21 mouse cellular contexts compared by ENCODE assay signal in the genomic region with DNA sequence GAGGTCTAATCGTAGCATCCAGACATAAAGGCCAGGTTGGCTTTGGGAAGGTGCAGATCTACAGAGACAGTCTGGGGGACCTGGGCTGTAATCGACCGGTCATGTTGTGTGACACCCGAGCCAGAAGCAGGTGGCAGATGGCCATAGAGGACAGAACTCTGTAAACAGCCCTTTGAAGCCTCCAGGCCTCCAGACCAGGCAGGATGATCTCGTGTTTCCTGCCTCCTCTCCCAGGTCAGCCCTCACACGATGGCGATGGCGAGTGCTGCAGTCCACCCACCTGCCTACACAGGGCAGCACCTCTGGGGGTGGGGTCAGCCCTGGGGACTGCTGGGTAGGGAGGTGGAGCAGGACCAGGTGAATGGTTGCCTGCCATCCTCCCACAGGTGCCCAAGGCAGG.
DNase-seq lines count a peak whose midpoint lies in the region; ATAC-seq and TF ChIP-seq lines count a peak whose summit lies in the region.
"Had no signal": no experiment of that assay in that cellular context is flagged by ENCODE, and none has a peak within 500 bp of the region (broad histone marks: within the 10 kb centered on the region; RNA-seq: fewer than 3 reads in every experiment).

No protein-coding gene starts in this region.

- no peak overlapping the region for H3K4me2 ChIP-seq in intestine, embryonic 16.5 days (ENCODE audit: low read depth, low read length)
- no peak overlapping the region for H3K4me2 ChIP-seq in intestine, embryonic 15.5 days (replicated peaks)
- no peak overlapping the region for H3K4me2 ChIP-seq in liver, embryonic 12.5 days
- H3K4me2 ChIP-seq in liver, embryonic 15.5 days, result no peak overlapping the region
- H3K4me2 ChIP-seq: heart, embryonic 15.5 days; hindbrain, embryonic 14.5 days; limb, embryonic 15.5 days; stomach, embryonic 15.5 days had no signal

- 0 out of 2 replicates have a peak, but pooled peaks have one; percentile 22 for ATAC-seq in intestine, embryonic 16.5 days
- ATAC-seq in intestine, embryonic 15.5 days, result no peak
- ATAC-seq in liver, embryonic 12.5 days, result no peak
- peak; percentile 55 for ATAC-seq in liver, embryonic 15.5 days (ENCODE audit: insufficient read depth)

- no peak overlapping the region for H3K9ac ChIP-seq in intestine, embryonic 16.5 days (ENCODE audit: low read depth, low read length)
- H3K9ac ChIP-seq in intestine, embryonic 15.5 days, result no peak overlapping the region
- H3K9ac ChIP-seq in liver, adult 2 months (ENCODE audit: low read depth, low read length), result no peak overlapping the region
- no peak overlapping the region for H3K9ac ChIP-seq in liver, embryonic 12.5 days
- no peak overlapping the region for H3K9ac ChIP-seq in liver, embryonic 15.5 days
- H3K9ac ChIP-seq: heart, embryonic 15.5 days; hindbrain, embryonic 14.5 days; limb, embryonic 15.5 days; stomach, embryonic 15.5 days had no signal

- 42% methylated on average over 8 of the region's 8 CpGs for WGBS in intestine, embryonic 16.5 days
- WGBS in intestine, embryonic 15.5 days, result 38% methylated on average over 8 of the region's 8 CpGs
- 20% methylated on average over 8 of the region's 8 CpGs for WGBS in liver, adult 2 months
- WGBS in liver, embryonic 12.5 days (ENCODE audit: insufficient replicate concordance), result 45% methylated on average over 8 of the region's 8 CpGs
- 26% methylated on average over 8 of the region's 8 CpGs for WGBS in limb, embryonic 10.5 days
- 31% methylated on average over 8 of the region's 8 CpGs for WGBS in liver, embryonic 15.5 days (ENCODE audit: insufficient replicate concordance)
- WGBS in thymus, adult 2 months, result 79% methylated on average over 8 of the region's 8 CpGs

- TF ChIP-seq POLR2A in liver, adult 2 months (IDR thresholded peaks at IDR 0.05; ENCODE audit: extremely low read depth, insufficient read depth, low read length), result no peak
- TF ChIP-seq POLR2A in thymus, adult 2 months (IDR thresholded peaks at IDR 0.05; ENCODE audit: control insufficient read depth, extremely low read depth, insufficient read depth, low read length, poor library complexity), result no peak

- DNase-seq in liver, adult 2 months (ENCODE audit: extremely low read depth, low read depth, low spot score), result peak; percentile 87
- no peak for DNase-seq in limb, embryonic 10.5 days (ENCODE audit: low spot score)
- DNase-seq in spleen, adult 18-20 months, result no peak
- no peak for DNase-seq in thymus, adult 2 months
- DNase-seq: adrenal gland, postnatal 25 days; cerebellum, adult 9-10 months; gastrocnemius, postnatal 36 days; heart, postnatal 36 days; kidney, postnatal 14 days; layer of hippocampus, postnatal 36 days; lung, postnatal 4 days; right cerebral cortex, postnatal 4 days; thymus, postnatal 36 days had no signal

- H3K27me3 ChIP-seq in intestine, embryonic 16.5 days (replicated peaks; ENCODE audit: control insufficient read depth, insufficient read depth, low read length), result no peaks in the 10 kb centered on the region
- no peaks in the 10 kb centered on the region for H3K27me3 ChIP-seq in intestine, embryonic 15.5 days (replicated peaks)
- no peaks in the 10 kb centered on the region for H3K27me3 ChIP-seq in liver, adult 2 months (ENCODE audit: control insufficient read depth, insufficient read depth, low read length)
- H3K27me3 ChIP-seq in liver, embryonic 12.5 days (replicated peaks), result no peaks in the 10 kb centered on the region
- no peaks in the 10 kb centered on the region for H3K27me3 ChIP-seq in limb, embryonic 10.5 days (ENCODE audit: low read depth, poor library complexity, severe bottlenecking)
- H3K27me3 ChIP-seq in liver, embryonic 15.5 days, result no peaks in the 10 kb centered on the region
- no peaks in the 10 kb centered on the region for H3K27me3 ChIP-seq in thymus, adult 2 months (ENCODE audit: control insufficient read depth, insufficient read depth, low read length)
- H3K27me3 ChIP-seq: limb, embryonic 15.5 days; stomach, embryonic 15.5 days had no signal

- no peaks in the 10 kb centered on the region for H3K36me3 ChIP-seq in intestine, embryonic 16.5 days (ENCODE audit: control insufficient read depth, insufficient read depth, low read length)
- no peaks in the 10 kb centered on the region for H3K36me3 ChIP-seq in intestine, embryonic 15.5 days
- H3K36me3 ChIP-seq in liver, adult 2 months (ENCODE audit: control insufficient read depth, insufficient read depth, low read length), result no peaks in the 10 kb centered on the region
- H3K36me3 ChIP-seq in liver, embryonic 12.5 days, result no peaks in the 10 kb centered on the region
- peaks cover 3% of the 10 kb centered on the region; the same call in 1 of the 2 replicates for H3K36me3 ChIP-seq in limb, embryonic 10.5 days
- no peaks in the 10 kb centered on the region for H3K36me3 ChIP-seq in liver, embryonic 15.5 days (replicated peaks)
- H3K36me3 ChIP-seq in thymus, adult 2 months (ENCODE audit: control insufficient read depth, insufficient read depth, low read length), result no peaks in the 10 kb centered on the region
- H3K36me3 ChIP-seq: heart, embryonic 15.5 days; limb, embryonic 15.5 days; stomach, embryonic 15.5 days had no signal

- H3K79me2 ChIP-seq in liver, adult 2 months (ENCODE audit: control insufficient read depth, insufficient read depth, low read length), result no peaks in the 10 kb centered on the region

- H3K4me3 ChIP-seq in intestine, embryonic 16.5 days (ENCODE audit: low read length), result no peak overlapping the region
- no peak overlapping the region for H3K4me3 ChIP-seq in intestine, embryonic 15.5 days (replicated peaks)
- H3K4me3 ChIP-seq in liver, adult 2 months (ENCODE audit: insufficient read depth, low read depth, low read length), result no peak overlapping the region
- H3K4me3 ChIP-seq in liver, embryonic 12.5 days, result no peak overlapping the region
- H3K4me3 ChIP-seq in limb, embryonic 10.5 days, result no peak overlapping the region
- H3K4me3 ChIP-seq in liver, embryonic 15.5 days (replicated peaks), result no peak overlapping the region
- H3K4me3 ChIP-seq in thymus, adult 2 months (ENCODE audit: control insufficient read depth, insufficient read depth, low read length), result no peak overlapping the region
- H3K4me3 ChIP-seq: heart, embryonic 15.5 days; limb, embryonic 15.5 days; stomach, embryonic 15.5 days had no signal

- H3K9me3 ChIP-seq in intestine, embryonic 16.5 days (ENCODE audit: control insufficient read depth, low read length), result no peaks in the 10 kb centered on the region
- no peaks in the 10 kb centered on the region for H3K9me3 ChIP-seq in intestine, embryonic 15.5 days
- no peaks in the 10 kb centered on the region for H3K9me3 ChIP-seq in liver, embryonic 12.5 days (replicated peaks)
- H3K9me3 ChIP-seq in limb, embryonic 10.5 days (replicated peaks), result peaks cover 4% of the 10 kb centered on the region; the same call in 1 of the 2 replicates
- H3K9me3 ChIP-seq in liver, embryonic 15.5 days (replicated peaks), result no peaks in the 10 kb centered on the region
- H3K9me3 ChIP-seq: heart, embryonic 15.5 days; limb, embryonic 15.5 days; stomach, embryonic 15.5 days had no signal

- no peak overlapping the region for H3K27ac ChIP-seq in intestine, embryonic 16.5 days (ENCODE audit: low read length)
- H3K27ac ChIP-seq in intestine, embryonic 15.5 days, result no peak overlapping the region
- H3K27ac ChIP-seq in liver, adult 2 months (replicated peaks; ENCODE audit: insufficient read depth, low read depth, low read length), result 0 out of 2 replicates have a peak overlapping the region, but pooled peaks have one; percentile 7
- no peak overlapping the region for H3K27ac ChIP-seq in liver, embryonic 12.5 days
- H3K27ac ChIP-seq in limb, embryonic 10.5 days, result peak overlapping the region; percentile 68
- no peak overlapping the region for H3K27ac ChIP-seq in liver, embryonic 15.5 days (replicated peaks)
- no peak overlapping the region for H3K27ac ChIP-seq in thymus, adult 2 months (ENCODE audit: control insufficient read depth, insufficient read depth, low read length)
- H3K27ac ChIP-seq: heart, embryonic 15.5 days; hindbrain, embryonic 14.5 days; limb, embryonic 15.5 days; stomach, embryonic 15.5 days had no signal

- 0 out of 2 replicates have a peak, but pooled peaks have one; percentile 11 for TF ChIP-seq CTCF in liver, adult 2 months (IDR thresholded peaks at IDR 0.05; ENCODE audit: low read depth, low read length)
- no peak for TF ChIP-seq CTCF in thymus, adult 2 months (IDR thresholded peaks at IDR 0.05; ENCODE audit: borderline replicate concordance, control insufficient read depth, extremely low read depth, insufficient read depth, low read length, poor library complexity)

- H3K4me1 ChIP-seq in intestine, embryonic 16.5 days (ENCODE audit: control insufficient read depth, insufficient read depth, low read length), result peaks cover 13% of the 10 kb centered on the region; the same call in 1 of the 2 replicates
- peaks cover 14% of the 10 kb centered on the region for H3K4me1 ChIP-seq in intestine, embryonic 15.5 days (replicated peaks)
- H3K4me1 ChIP-seq in liver, adult 2 months (ENCODE audit: control insufficient read depth, insufficient read depth, low read length), result peaks cover 21% of the 10 kb centered on the region
- H3K4me1 ChIP-seq in liver, embryonic 12.5 days, result 0 out of 2 replicates have a peak, but pooled peaks cover 2% of the 10 kb centered on the region
- peaks cover 73% of the 10 kb centered on the region for H3K4me1 ChIP-seq in limb, embryonic 10.5 days
- H3K4me1 ChIP-seq in liver, embryonic 15.5 days (replicated peaks), result peaks cover 4% of the 10 kb centered on the region; the same call in 1 of the 2 replicates
- peaks cover 5% of the 10 kb centered on the region; the same call in 1 of the 2 replicates for H3K4me1 ChIP-seq in thymus, adult 2 months (replicated peaks; ENCODE audit: control insufficient read depth, insufficient read depth, low read length)

Comparison
In these comparisons a context has a peak if more than half of its experiments do, and no peak if none do; other contexts are left out.
1. ATAC-seq: peak in intestine, embryonic 16.5 days (single experiment) and liver, embryonic 15.5 days (single experiment); none in intestine, embryonic 15.5 days (single experiment) and liver, embryonic 12.5 days (single experiment).
2. H3K27ac ChIP-seq: peak in liver, adult 2 months (single experiment) and limb, embryonic 10.5 days (single experiment); none in intestine, embryonic 16.5 days (single experiment), intestine, embryonic 15.5 days (single experiment), liver, embryonic 12.5 days (single experiment), liver, embryonic 15.5 days (single experiment) and thymus, adult 2 months (single experiment).